Mouse (Mus musculus) intestine, postnatal 0 days (tissue): ENCODE data around the gene Adra1d. TPM values are rescaled to one million over a fixed set of nuclear protein-coding genes. Genes with fewer than 3 reads are reported as not detected.
A peak's percentile ranks its signal among the peaks of the same experiment; 100 is the strongest.

ENCODE experiments used
- ATAC-seq: fragments of 200-750 bp; cut with Nextera tagmentation; 2 replicates; pipeline ENCODE4 v1.8.0; 2017; ENCODE audit warnings: mild to moderate bottlenecking, moderate TSS enrichment, moderate library complexity
- H3K27ac ChIP-seq: fragments of 300-500 bp; sonication (generic); 2 replicates; pipeline ENCODE4 v1.5.1; 2014; ENCODE audit warnings: mild to moderate bottlenecking, low read depth, low read length, moderate library complexity
- H3K27me3 ChIP-seq: fragments of 300-500 bp; sonication (generic); replicated peaks from 2 replicates; pipeline ENCODE4 v1.6.1; 2014; ENCODE audit warnings: low read length, mixed read lengths; ENCODE audit not compliant: control insufficient read depth, insufficient read depth
- H3K36me3 ChIP-seq: fragments of 300-500 bp; sonication (generic); 2 replicates; pipeline ENCODE4 v1.6.1; 2014; ENCODE audit warnings: mild to moderate bottlenecking, moderate library complexity; ENCODE audit not compliant: control insufficient read depth, insufficient read depth
- H3K4me1 ChIP-seq: fragments of 300-500 bp; sonication (generic); replicated peaks from 2 replicates; pipeline ENCODE4 v1.6.1; 2014; ENCODE audit warnings: antibody characterized with exemption, low read length, mixed read lengths; ENCODE audit not compliant: control insufficient read depth, insufficient read depth
- H3K4me2 ChIP-seq: fragments of 300-500 bp; sonication (generic); replicated peaks from 2 replicates; pipeline ENCODE4 v1.6.1; 2014; ENCODE audit warnings: low read depth, mild to moderate bottlenecking, moderate library complexity
- H3K4me3 ChIP-seq: fragments of 300-500 bp; sonication (generic); 2 replicates; pipeline ENCODE4 v1.5.1; 2014; ENCODE audit warnings: low read depth, low read length
- H3K9ac ChIP-seq: fragments of 300-500 bp; sonication (generic); 2 replicates; pipeline ENCODE4 v1.6.1; 2014; ENCODE audit warnings: mild to moderate bottlenecking, low read depth, low read length
- H3K9me3 ChIP-seq: fragments of 300-500 bp; sonication (generic); 2 replicates; pipeline ENCODE4 v1.6.1; 2016; ENCODE audit warnings: mixed run types; ENCODE audit not compliant: control insufficient read depth
- CTCF ChIP-seq: sonication (generic); IDR thresholded peaks from 2 replicates; pipeline ENCODE4 v1.5.1; 2016; ENCODE audit warnings: low read depth, mild to moderate bottlenecking, control low read depth, antibody characterized with exemption, moderate library complexity
- WGBS: fragments of 180-500 bp; shearing (Covaris S2); extraction: QIAGEN DNeasy Blood & Tissue Kit; methylation state at CpG from one replicate; pipeline ENCODE4 v1.1.7; 2014; 5-methylcytosine and 5-hydroxymethylcytosine counted together
- polyA plus RNA-seq: library from polyadenylated mRNA; unstranded; fragments of >200 nt; fragmentation: Nextera tagmentation; extraction: Ambion mirVana; gene quantifications from 2 replicates; pipeline ENCODE4 v1.2.1, GENCODE M21; 2015

Gene Adra1d
- polyA plus RNA-seq, 1 experiment from 2014 or later, result 0.05 TPM

- H3K27ac ChIP-seq, result no peak overlapping the region
- H3K4me2 ChIP-seq, result peak overlapping the region; percentile 69
- peaks cover 54% of the 10 kb centered on the region for H3K27me3 ChIP-seq
- H3K9ac ChIP-seq, result no peak overlapping the region
- ATAC-seq, result no peak
- 8% methylated on average over 33 of the region's 33 CpGs for WGBS
- no peaks in the 10 kb centered on the region for H3K36me3 ChIP-seq
- H3K4me3 ChIP-seq, result peak overlapping the region; percentile 40
- no peaks in the 10 kb centered on the region for H3K9me3 ChIP-seq
- TF ChIP-seq CTCF, result no peak
- no peaks in the 10 kb centered on the region for H3K4me1 ChIP-seq
These were observed 676 bp downstream of the Adra1d start for GRCm38 (mm10) chr2:131561344-131561870.

- Histone ChIP-seq H3K9me3 (no peaks in the 10 kb centered on the region), H3K27ac (no peak overlapping the region), H3K9ac (no peak overlapping the region), H3K4me3 (no peak overlapping the region), H3K36me3 (no peaks in the 10 kb centered on the region), H3K4me1 (no peaks in the 10 kb centered on the region), H3K4me2 (no peak overlapping the region), H3K27me3 (peaks cover 54% of the 10 kb centered on the region)
- ATAC-seq, result no peak
- TF ChIP-seq CTCF, result no peak
- WGBS, result 43% methylated on average over 2 of the region's 2 CpGs
These were observed 1.7 kb downstream of the Adra1d start for GRCm38 (mm10) chr2:131560205-131560919.

- WGBS, result 88% methylated on average over 2 of the region's 2 CpGs
- Histone ChIP-seq H3K4me2 (no peak overlapping the region), H3K27ac (no peak overlapping the region), H3K4me3 (no peak overlapping the region), H3K4me1 (no peaks in the 10 kb centered on the region), H3K9me3 (no peaks in the 10 kb centered on the region), H3K36me3 (no peaks in the 10 kb centered on the region), H3K9ac (no peak overlapping the region), H3K27me3 (peaks cover 44% of the 10 kb centered on the region)
- no peak for TF ChIP-seq CTCF
- ATAC-seq, result no peak
These were observed 4.2 kb downstream of the Adra1d start for GRCm38 (mm10) chr2:131557896-131558295.

GRCm38 (mm10) chr2:131552736-131553400 is 9.2 kb downstream of the Adra1d start:
- H3K4me3 ChIP-seq, result no peak overlapping the region
- H3K27me3 ChIP-seq, result peaks cover 20% of the 10 kb centered on the region; the same call in 1 of the 2 replicates
- no peak overlapping the region for H3K9ac ChIP-seq
- H3K4me2 ChIP-seq, result no peak overlapping the region
- no peak for ATAC-seq
- H3K9me3 ChIP-seq, result no peaks in the 10 kb centered on the region
- WGBS, result 20% methylated on average over 9 of the region's 9 CpGs
- H3K4me1 ChIP-seq, result no peaks in the 10 kb centered on the region
- H3K36me3 ChIP-seq, result no peaks in the 10 kb centered on the region
- TF ChIP-seq CTCF, result no peak
- no peak overlapping the region for H3K27ac ChIP-seq

- H3K4me2 ChIP-seq, result no peak overlapping the region
- no peaks in the 10 kb centered on the region for H3K4me1 ChIP-seq
- H3K9me3 ChIP-seq, result no peaks in the 10 kb centered on the region
- no peak overlapping the region for H3K4me3 ChIP-seq
- TF ChIP-seq CTCF, result no peak
- no peak overlapping the region for H3K27ac ChIP-seq
- H3K36me3 ChIP-seq, result no peaks in the 10 kb centered on the region
- whole genome bisulfite sequencing, result 54% methylated on average over 7 of the region's 7 CpGs
- peaks cover 25% of the 10 kb centered on the region for H3K27me3 ChIP-seq
- no peak overlapping the region for H3K9ac ChIP-seq
- no peak for ATAC-seq
These were observed 10.1 kb downstream of the Adra1d start for GRCm38 (mm10) chr2:131551701-131552620.

- H3K36me3 ChIP-seq, result no peaks in the 10 kb centered on the region
- H3K27me3 ChIP-seq, result peaks cover 34% of the 10 kb centered on the region
- no peaks in the 10 kb centered on the region for H3K9me3 ChIP-seq
- no peak overlapping the region for H3K4me2 ChIP-seq
- peaks cover 5% of the 10 kb centered on the region for H3K4me1 ChIP-seq
- TF ChIP-seq CTCF, result no peak
- no peak for ATAC-seq
- WGBS, result 68% methylated on average over 2 of the region's 2 CpGs
- H3K9ac ChIP-seq, result no peak overlapping the region
- no peak overlapping the region for H3K4me3 ChIP-seq
- no peak overlapping the region for H3K27ac ChIP-seq
These were observed 11.2 kb downstream of the Adra1d start for GRCm38 (mm10) chr2:131550906-131551305.
